Mouse (Mus musculus): ENCODE results near the gene Prr9.
A peak's percentile ranks its signal among the peaks of the same experiment; 100 is the strongest.

The Prr9 gene

GRCm38 (mm10) chr3:92123847-92124246 is at the start of gene Prr9:
TSS of gene Prr9 (minus strand) at chr3:92123947.
- no peak for DNase-seq

- DNase-seq: no peak
Observed at GRCm38 (mm10) chr3:92169847-92170246, 46.1 kb upstream of the Prr9 start.

GRCm38 (mm10) chr3:92153322-92153721 is 29.6 kb upstream of the Prr9 start:
- peak; percentile 69 for DNase-seq

GRCm38 (mm10) chr3:92150631-92151277 is 27.0 kb upstream of the Prr9 start:
- peak; percentile 65 for DNase-seq

GRCm38 (mm10) chr3:92147913-92148312 is 24.2 kb upstream of the Prr9 start:
- no peak for DNase-seq

GRCm38 (mm10) chr3:92147420-92147819 is 23.7 kb upstream of the Prr9 start:
- DNase-seq: peak; percentile 24

- DNase-seq: no peak
Observed at GRCm38 (mm10) chr3:92142644-92143043, 18.9 kb upstream of the Prr9 start, which contains the start of gene Lelp1. TSS of gene Lelp1 (minus strand) at chr3:92142744.

GRCm38 (mm10) chr3:92120902-92121301 is 2.8 kb downstream of the Prr9 start:
- no peak for DNase-seq

- peak; percentile 60 for DNase-seq
Observed at GRCm38 (mm10) chr3:92117930-92118329, 5.8 kb downstream of the Prr9 start.

- DNase-seq: no peak
Observed at GRCm38 (mm10) chr3:92111526-92111925, 12.2 kb downstream of the Prr9 start.

- DNase-seq: peak; percentile 10
Observed at GRCm38 (mm10) chr3:92110790-92111189, 13.0 kb downstream of the Prr9 start.

- DNase-seq: peak; percentile 51
Observed at GRCm38 (mm10) chr3:92106582-92106981, 17.2 kb downstream of the Prr9 start.

GRCm38 (mm10) chr3:92083042-92083441 is 40.7 kb downstream of the Prr9 start, which contains the start of gene Lor:
TSS of gene Lor (minus strand) at chr3:92083142.
- no peak for DNase-seq

- peak; percentile 74 for DNase-seq
Observed at GRCm38 (mm10) chr3:92081285-92081931, 42.3 kb downstream of the Prr9 start.

GRCm38 (mm10) chr3:92080462-92081284 is 43.1 kb downstream of the Prr9 start:
- DNase-seq: peak; percentile 76

Data from embryo, embryonic 11 days (tissue).